Mouse (Mus musculus): ENCODE measurements around the gene Foxa3. TPM values are rescaled to one million over a fixed set of nuclear protein-coding genes. Genes with fewer than 3 reads are reported as not detected.

Gene Foxa3
- total RNA-seq, 2 experiments from 2014 or later, result not detected

- no peak for DNase-seq (ENCODE audit: low spot score in 2 of 2)
- intact Hi-C loops (cut with DNase I), result loop anchor here (5.0 kb wide), 1 partner anchor 36 kb away; the partner anchor contains the start of gene Nova2
Observed at GRCm38 (mm10) chr7:18963294-18963843, 60.0 kb downstream of the Foxa3 start.

Other genes starting within 250 kb of the Foxa3 start
- not detected for gene Psg19, start 225.0 kb downstream of the Foxa3 start, total RNA-seq (2021)
- not detected for gene Psg17, start 201.9 kb downstream of the Foxa3 start, total RNA-seq (2021)
- gene Mill2, start 183.6 kb downstream of the Foxa3 start, total RNA-seq (2021), result 1 to 10 TPM; 1.2 to 3.0 TPM
- 10 to 100 TPM; 20.5 to 21.9 TPM for gene Pglyrp1, start 152.2 kb downstream of the Foxa3 start, total RNA-seq (2021)
- 10 to 100 TPM; 10.6 to 11.0 TPM for gene Ccdc61, start 113.1 kb downstream of the Foxa3 start, total RNA-seq (2021)
- gene Nova2, start 97.7 kb downstream of the Foxa3 start, total RNA-seq (2021), result 10 to 100 TPM; 75.3 to 88.8 TPM
- gene Nanos2, start 36.1 kb downstream of the Foxa3 start, total RNA-seq (2021), result 1 to 10 TPM in 1 of 2 experiments, under 1 TPM in 1; 0.47 to 1.3 TPM
- gene Mypop, start 32.3 kb downstream of the Foxa3 start, total RNA-seq (2021), result 10 to 100 TPM; 53.5 to 55.3 TPM
- gene Irf2bp1, start 19.5 kb downstream of the Foxa3 start, total RNA-seq (2021), result 10 to 100 TPM; 46.3 to 53.5 TPM
- gene Sympk, start 839 bp upstream of the Foxa3 start, total RNA-seq (2021), result 100 to 1,000 TPM; 126 to 129 TPM
- gene Rsph6a, start 31.2 kb upstream of the Foxa3 start, total RNA-seq (2021), result under 1 TPM in 1 of 2 experiments, not detected in 1; 0.25 TPM
- 100 to 1,000 TPM; 146 to 148 TPM for gene Dmwd, start 52.7 kb upstream of the Foxa3 start, total RNA-seq (2021)
- 10 to 100 TPM; 21.4 to 40.2 TPM for gene Dmpk, start 60.3 kb upstream of the Foxa3 start, total RNA-seq (2021)
- 1 to 10 TPM; 1.6 to 2.6 TPM for gene Six5, start 71.1 kb upstream of the Foxa3 start, total RNA-seq (2021)
- gene Gm4969, start 94.8 kb upstream of the Foxa3 start, total RNA-seq (2021), result under 1 TPM; 0.37 to 0.41 TPM
- 10 to 100 TPM; 14.0 to 14.3 TPM for gene Fbxo46, start 96.3 kb upstream of the Foxa3 start, total RNA-seq (2021)
- gene Qpctl, start 125.8 kb upstream of the Foxa3 start, total RNA-seq (2021), result 10 to 100 TPM; 14.6 to 17.3 TPM
- 10 to 100 TPM; 70.3 to 76.0 TPM for gene Snrpd2, start 126.2 kb upstream of the Foxa3 start, total RNA-seq (2021)
- gene Gipr, start 142.6 kb upstream of the Foxa3 start, total RNA-seq (2021), result 1 to 10 TPM in 1 of 2 experiments, under 1 TPM in 1; 0.89 to 2.6 TPM
- 100 to 1,000 TPM; 124 to 156 TPM for gene Eml2, start 152.9 kb upstream of the Foxa3 start, total RNA-seq (2021)
- 1 to 10 TPM; 2.1 to 4.6 TPM for gene Gpr4, start 189.0 kb upstream of the Foxa3 start, total RNA-seq (2021)
- 10 to 100 TPM; 41.0 to 45.7 TPM for gene Opa3, start 204.8 kb upstream of the Foxa3 start, total RNA-seq (2021)
- 10 to 100 TPM; 11.2 to 13.5 TPM for gene Vasp, start 248.3 kb upstream of the Foxa3 start, total RNA-seq (2021)

Data from left cerebral cortex, postnatal 36 days (tissue).